Mouse (Mus musculus): ENCODE data around the gene Trappc6a. TPM values are rescaled to one million over a fixed set of nuclear protein-coding genes. Genes with fewer than 3 reads are reported as not detected.

Gene Trappc6a
- polyA plus RNA-seq (2015; fragmentation: Nextera tagmentation; extraction: Ambion mirVana) = 43.9 and 44.9 TPM in 2 replicates

GRCm38 (mm10) chr7:19508150-19508923, at the start of gene Trappc6a, which contains the start of gene Bloc1s3:
Gene Trappc6a (plus strand): TSS chr7:19508395.
Gene Bloc1s3 (minus strand): TSS chr7:19508367.
- 0% methylated on average over 56 of the region's 56 CpGs for WGBS
- ATAC-seq (ENCODE audit: low FRiP score) = peak; percentile 95
- H3K27me3 ChIP-seq = no peaks in the 10 kb centered on the region

GRCm38 (mm10) chr7:19458591-19459111, 49.5 kb upstream of the Trappc6a start, which contains the start of gene Mark4:
Gene Mark4 (minus strand): TSS chr7:19458821.
- Histone ChIP-seq H3K9ac (peak within 1 kb of the TSS; percentile 96), H3K36me3 (peaks cover 13% of the 10 kb centered on the region), H3K27me3 (peaks cover 5% of the 10 kb centered on the region; the same call in 1 of the 2 replicates), H3K4me3 (peak within 1 kb of the TSS; percentile 87), H3K9me3 (no peaks in the 10 kb centered on the region), H3K4me1 (replicated peaks) (peaks cover 29% of the 10 kb centered on the region), H3K27ac (peak within 1 kb of the TSS; percentile 90), H3K4me2 (peak within 1 kb of the TSS; percentile 98)
- 2% methylated on average over 23 of the region's 42 CpGs for WGBS
- ATAC-seq (ENCODE audit: low FRiP score) = peak; percentile 77

More at GRCm38 (mm10) chr7:19508150-19508923, at the start of gene Trappc6a, which contains the start of gene Bloc1s3:
- Histone ChIP-seq H3K36me3 (no peaks in the 10 kb centered on the region), H3K4me2 (peak within 1 kb of the TSS; percentile 88), H3K27ac (peak within 1 kb of the TSS; percentile 88), H3K9ac (peak within 1 kb of the TSS; percentile 91), H3K4me1 (replicated peaks) (peaks cover 30% of the 10 kb centered on the region), H3K9me3 (no peaks in the 10 kb centered on the region), H3K4me3 (peak within 1 kb of the TSS; percentile 79)

- WGBS = 15% methylated on average over 6 of the region's 6 CpGs
- no peak for ATAC-seq (ENCODE audit: low FRiP score)
- Histone ChIP-seq H3K27me3 (peaks cover 11% of the 10 kb centered on the region), H3K4me3 (peak overlapping the region; percentile 87), H3K9me3 (no peaks in the 10 kb centered on the region), H3K9ac (peak overlapping the region; percentile 96), H3K4me2 (peak overlapping the region; percentile 68), H3K36me3 (peaks cover 9% of the 10 kb centered on the region), H3K4me1 (replicated peaks) (peaks cover 29% of the 10 kb centered on the region), H3K27ac (peak overlapping the region; percentile 90)
Measured at GRCm38 (mm10) chr7:19459144-19459870, 48.9 kb upstream of the Trappc6a start.

- H3K27ac ChIP-seq = no peak overlapping the region
- H3K36me3 ChIP-seq = peaks cover 9% of the 10 kb centered on the region
- peaks cover 29% of the 10 kb centered on the region for H3K4me1 ChIP-seq (replicated peaks)
- 63% methylated on average over 1 of the region's 1 CpGs for WGBS
- H3K27me3 ChIP-seq = peaks cover 23% of the 10 kb centered on the region
- H3K9me3 ChIP-seq = no peaks in the 10 kb centered on the region
- no peak for ATAC-seq (ENCODE audit: low FRiP score)
- no peak overlapping the region for H3K4me2 ChIP-seq
- H3K4me3 ChIP-seq = no peak overlapping the region
- H3K9ac ChIP-seq = no peak overlapping the region
Measured at GRCm38 (mm10) chr7:19460500-19460899, 47.7 kb upstream of the Trappc6a start.

- Histone ChIP-seq H3K27me3 (peaks cover 33% of the 10 kb centered on the region), H3K4me2 (no peak overlapping the region), H3K36me3 (no peaks in the 10 kb centered on the region), H3K27ac (no peak overlapping the region), H3K4me3 (no peak overlapping the region), H3K4me1 (replicated peaks) (peaks cover 19% of the 10 kb centered on the region), H3K9me3 (no peaks in the 10 kb centered on the region), H3K9ac (no peak overlapping the region)
- ATAC-seq (ENCODE audit: low FRiP score) = no peak
- WGBS = 15% methylated on average over 6 of the region's 6 CpGs
Measured at GRCm38 (mm10) chr7:19461488-19461887, 46.7 kb upstream of the Trappc6a start.

GRCm38 (mm10) chr7:19462443-19462842, 45.8 kb upstream of the Trappc6a start:
- no peaks in the 10 kb centered on the region for H3K36me3 ChIP-seq
- H3K4me3 ChIP-seq = no peak overlapping the region
- 57% methylated on average over 4 of the region's 4 CpGs for WGBS
- H3K4me2 ChIP-seq = no peak overlapping the region
- no peak overlapping the region for H3K27ac ChIP-seq
- no peak for ATAC-seq (ENCODE audit: low FRiP score)
- peaks cover 43% of the 10 kb centered on the region for H3K27me3 ChIP-seq
- no peak overlapping the region for H3K9ac ChIP-seq
- no peaks in the 10 kb centered on the region for H3K9me3 ChIP-seq
- H3K4me1 ChIP-seq (replicated peaks) = peaks cover 10% of the 10 kb centered on the region

- 23% methylated on average over 6 of the region's 6 CpGs for WGBS
- Histone ChIP-seq H3K27ac (no peak within 1 kb of the TSS), H3K27me3 (peaks cover 47% of the 10 kb centered on the region), H3K4me3 (no peak within 1 kb of the TSS), H3K4me2 (no peak within 1 kb of the TSS), H3K9ac (no peak within 1 kb of the TSS), H3K9me3 (no peaks in the 10 kb centered on the region), H3K4me1 (replicated peaks) (peaks cover 6% of the 10 kb centered on the region), H3K36me3 (no peaks in the 10 kb centered on the region)
- ATAC-seq (ENCODE audit: low FRiP score) = no peak
Measured at GRCm38 (mm10) chr7:19462884-19463381, 45.3 kb upstream of the Trappc6a start, which contains the start of gene Exoc3l2. Gene Exoc3l2 (plus strand): TSS chr7:19463331.

GRCm38 (mm10) chr7:19464367-19465307, 43.6 kb upstream of the Trappc6a start:
- Histone ChIP-seq H3K4me3 (no peak overlapping the region), H3K27ac (no peak overlapping the region), H3K9ac (0 out of 2 replicates have a peak overlapping the region, but pooled peaks have one; percentile 5), H3K36me3 (no peaks in the 10 kb centered on the region), H3K4me2 (no peak overlapping the region), H3K27me3 (peaks cover 63% of the 10 kb centered on the region), H3K9me3 (no peaks in the 10 kb centered on the region), H3K4me1 (replicated peaks) (peaks cover 6% of the 10 kb centered on the region)
- no peak for ATAC-seq (ENCODE audit: low FRiP score)
- WGBS = 13% methylated on average over 22 of the region's 22 CpGs

- no peak overlapping the region for H3K4me2 ChIP-seq
- H3K9me3 ChIP-seq = no peaks in the 10 kb centered on the region
- H3K4me3 ChIP-seq = no peak overlapping the region
- H3K27ac ChIP-seq = no peak overlapping the region
- 68% methylated on average over 5 of the region's 5 CpGs for WGBS
- no peaks in the 10 kb centered on the region for H3K36me3 ChIP-seq
- H3K27me3 ChIP-seq = peaks cover 82% of the 10 kb centered on the region
- no peak for ATAC-seq (ENCODE audit: low FRiP score)
- peaks cover 4% of the 10 kb centered on the region; the same call in 1 of the 2 replicates for H3K4me1 ChIP-seq (replicated peaks)
- no peak overlapping the region for H3K9ac ChIP-seq
Measured at GRCm38 (mm10) chr7:19466602-19467145, 41.5 kb upstream of the Trappc6a start.

GRCm38 (mm10) chr7:19467638-19468037, 40.6 kb upstream of the Trappc6a start:
- Histone ChIP-seq H3K9me3 (no peaks in the 10 kb centered on the region), H3K27me3 (peaks cover 92% of the 10 kb centered on the region), H3K36me3 (no peaks in the 10 kb centered on the region), H3K27ac (no peak overlapping the region), H3K4me2 (no peak overlapping the region), H3K9ac (no peak overlapping the region), H3K4me1 (replicated peaks) (peaks cover 4% of the 10 kb centered on the region; the same call in 1 of the 2 replicates), H3K4me3 (no peak overlapping the region)
- 45% methylated on average over 6 of the region's 6 CpGs for WGBS
- ATAC-seq (ENCODE audit: low FRiP score) = no peak

GRCm38 (mm10) chr7:19468279-19468678, 39.9 kb upstream of the Trappc6a start:
- Histone ChIP-seq H3K4me3 (no peak overlapping the region), H3K27me3 (peaks cover 94% of the 10 kb centered on the region), H3K36me3 (no peaks in the 10 kb centered on the region), H3K9me3 (no peaks in the 10 kb centered on the region), H3K27ac (no peak overlapping the region), H3K4me2 (no peak overlapping the region), H3K9ac (no peak overlapping the region), H3K4me1 (replicated peaks) (peaks cover 5% of the 10 kb centered on the region; the same call in 1 of the 2 replicates)
- WGBS = 68% methylated on average over 12 of the region's 12 CpGs
- ATAC-seq (ENCODE audit: low FRiP score) = no peak
